Mouse (Mus musculus) brain, embryonic 14.5 days (tissue): ENCODE results near the gene Gm12184.

Experiments
- CTCF ChIP-seq: fragments of 200-500 bp; IDR thresholded peaks from 2 replicates; pipeline ENCODE4 v1.5.1; 2012; ENCODE audit warnings: inconsistent platforms, mild to moderate bottlenecking, moderate library complexity, borderline replicate concordance; ENCODE audit not compliant: insufficient read depth, insufficient read length; ENCODE audit errors: extremely low read depth
- POLR2A ChIP-seq: fragments of 200-500 bp; IDR thresholded peaks from 2 replicates; pipeline ENCODE4 v1.6.1; 2012; ENCODE audit warnings: mild to moderate bottlenecking, inconsistent platforms, borderline replicate concordance; ENCODE audit not compliant: poor library complexity, insufficient read depth, insufficient read length, severe bottlenecking; ENCODE audit errors: extremely low read depth

- TF ChIP-seq POLR2A (no peak), CTCF (no peak)
These were observed 8.1 kb downstream of the Gm12184 start for GRCm38 (mm10) chr11:48818346-48818745.
